Mouse (Mus musculus): ENCODE results near the gene Shmt1. TPM values are rescaled to one million over a fixed set of nuclear protein-coding genes. Genes with fewer than 3 reads are reported as not detected.
"Not testable (repeated sequence)": the region's sequence is repeated elsewhere in the genome, so short reads cannot be mapped to it uniquely, and the experiment has no call there.

Shmt1 gene
- polyA plus RNA-seq (2015; fragmentation: Nextera tagmentation; extraction: Ambion mirVana), result 35.7 and 42.0 TPM in 2 replicates

DNA sequence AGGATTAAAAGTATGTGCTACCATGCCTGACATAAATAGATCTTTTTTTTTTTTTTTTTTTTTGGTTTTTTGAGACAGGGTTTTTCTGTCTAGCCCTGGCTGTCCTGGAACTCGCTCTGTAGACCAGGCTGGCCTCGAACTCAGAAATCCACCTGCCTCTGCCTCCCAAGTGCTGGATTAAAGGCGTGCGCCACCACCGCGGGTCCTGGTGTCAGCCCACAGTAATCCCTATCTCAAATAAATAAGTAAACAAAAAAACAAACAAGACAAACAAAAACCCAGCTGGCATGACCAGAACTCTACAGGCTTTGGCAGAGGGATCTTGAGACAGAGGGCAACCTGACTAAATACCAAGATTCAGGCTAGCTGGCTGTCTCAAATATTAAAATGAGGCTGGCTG lies at the start of gene Shmt1:
Gene Shmt1 (minus strand): TSS at position 101 of the 400 bp plus-strand sequence.
- H3K36me3 ChIP-seq; ATAC-seq (replicated peaks; ENCODE audit: insufficient number of reproducible peaks, insufficient read depth, low FRiP score, low read depth); H3K27me3 ChIP-seq; H3K9me3 ChIP-seq (replicated peaks): not testable (repeated sequence)
- 27% methylated on average over 6 of the region's 6 CpGs for WGBS
- Histone ChIP-seq H3K4me3 (peak within 1 kb of the TSS; percentile 61), H3K9ac (peak within 1 kb of the TSS; percentile 49), H3K4me2 (peak within 1 kb of the TSS; percentile 94), H3K27ac (peak within 1 kb of the TSS; percentile 49; the same call in 1 of the 2 replicates), H3K4me1 (replicated peaks) (peaks cover 29% of the 10 kb centered on the region)

- Histone ChIP-seq H3K9ac (no peak overlapping the region), H3K4me3 (no peak overlapping the region), H3K4me1 (replicated peaks) (no peaks in the 10 kb centered on the region), H3K36me3 (peaks cover 29% of the 10 kb centered on the region), H3K9me3 (replicated peaks) (no peaks in the 10 kb centered on the region), H3K27ac (no peak overlapping the region), H3K27me3 (no peaks in the 10 kb centered on the region), H3K4me2 (no peak overlapping the region)
- WGBS, result 49% methylated on average over 3 of the region's 3 CpGs
- ATAC-seq (replicated peaks; ENCODE audit: insufficient number of reproducible peaks, insufficient read depth, low FRiP score, low read depth), result no peak
Observed at GRCm38 (mm10) chr11:60856587-60856986, 45.1 kb upstream of the Shmt1 start.

- H3K9me3 ChIP-seq (replicated peaks), result no peaks in the 10 kb centered on the region
- H3K9ac ChIP-seq, result no peak overlapping the region
- no peak for ATAC-seq (replicated peaks; ENCODE audit: insufficient number of reproducible peaks, insufficient read depth, low FRiP score, low read depth)
- WGBS, result 77% methylated on average over 5 of the region's 5 CpGs
- no peak overlapping the region for H3K4me3 ChIP-seq
- peaks cover 13% of the 10 kb centered on the region; the same call in 1 of the 2 replicates for H3K36me3 ChIP-seq
- no peak overlapping the region for H3K4me2 ChIP-seq
- no peaks in the 10 kb centered on the region for H3K27me3 ChIP-seq
- H3K27ac ChIP-seq, result no peak overlapping the region
- H3K4me1 ChIP-seq (replicated peaks), result no peaks in the 10 kb centered on the region
Observed at GRCm38 (mm10) chr11:60845415-60845814, 33.9 kb upstream of the Shmt1 start.

DNA sequence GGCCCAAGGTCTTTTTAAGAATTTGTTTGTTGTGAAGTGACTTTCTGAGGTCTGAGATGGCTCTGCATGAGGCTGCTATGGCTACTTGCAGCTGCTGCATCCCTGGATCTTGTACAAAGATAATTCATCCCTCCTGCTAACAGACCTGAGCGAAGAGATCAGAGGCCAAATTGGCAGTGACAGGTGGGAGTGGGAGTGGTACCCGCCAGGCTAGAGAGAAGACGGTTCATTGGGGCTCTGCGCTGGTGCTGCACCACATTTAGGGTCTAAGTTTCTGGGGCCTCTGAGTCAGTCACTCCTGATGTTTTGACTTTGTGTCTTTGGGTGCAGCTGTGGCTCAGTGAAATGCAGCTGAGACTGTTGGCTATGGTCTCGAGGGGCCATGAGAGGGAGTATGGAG lies 31.9 kb upstream of the Shmt1 start:
- no peak overlapping the region for H3K27ac ChIP-seq
- H3K36me3 ChIP-seq, result peaks cover 9% of the 10 kb centered on the region; the same call in 1 of the 2 replicates
- H3K4me2 ChIP-seq, result no peak overlapping the region
- H3K9me3 ChIP-seq (replicated peaks), result no peaks in the 10 kb centered on the region
- WGBS, result 84% methylated on average over 5 of the region's 5 CpGs
- no peak for ATAC-seq (replicated peaks; ENCODE audit: insufficient number of reproducible peaks, insufficient read depth, low FRiP score, low read depth)
- no peaks in the 10 kb centered on the region for H3K4me1 ChIP-seq (replicated peaks)
- no peak overlapping the region for H3K9ac ChIP-seq
- no peaks in the 10 kb centered on the region for H3K27me3 ChIP-seq
- no peak overlapping the region for H3K4me3 ChIP-seq

DNA sequence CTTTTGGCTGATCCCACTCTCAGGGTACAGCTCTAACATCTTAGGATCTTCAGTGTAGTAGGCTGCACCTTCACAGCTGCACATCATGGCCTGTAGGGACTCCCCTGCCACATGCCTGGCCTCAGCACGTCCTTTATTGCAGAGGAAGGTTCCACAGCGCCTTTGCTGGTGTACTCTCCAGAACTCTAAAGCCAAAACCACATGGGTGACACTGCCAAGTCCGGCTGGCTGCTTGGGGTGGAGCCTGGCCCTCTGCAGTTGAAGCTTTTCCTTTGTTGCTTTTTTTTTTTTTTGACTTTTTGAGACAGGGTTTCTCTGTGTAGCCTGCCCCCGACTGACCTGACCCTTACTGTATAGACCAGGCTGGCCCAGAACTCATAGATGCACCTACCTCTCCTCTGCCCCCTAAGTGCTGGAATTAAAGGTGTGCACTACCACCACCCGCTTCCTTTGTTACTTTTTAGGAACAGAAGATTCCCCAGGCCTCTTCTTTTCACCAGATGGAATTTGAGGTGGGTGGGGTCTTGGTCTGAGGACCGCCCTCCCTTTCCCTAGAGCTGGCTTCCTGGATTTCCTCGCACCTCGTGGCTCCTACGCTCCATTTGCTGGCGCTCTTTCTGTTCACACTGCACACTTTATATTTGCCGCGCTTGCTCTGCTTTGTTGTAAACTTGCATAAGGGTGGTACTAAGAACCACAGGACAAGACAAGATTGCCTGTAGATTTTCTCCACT lies 30.1 kb upstream of the Shmt1 start:
- no peak overlapping the region for H3K4me3 ChIP-seq
- H3K9ac ChIP-seq, result no peak overlapping the region
- no peak for ATAC-seq (replicated peaks; ENCODE audit: insufficient number of reproducible peaks, insufficient read depth, low FRiP score, low read depth)
- no peaks in the 10 kb centered on the region for H3K9me3 ChIP-seq (replicated peaks)
- no peaks in the 10 kb centered on the region for H3K4me1 ChIP-seq (replicated peaks)
- peaks cover 8% of the 10 kb centered on the region; the same call in 1 of the 2 replicates for H3K36me3 ChIP-seq
- no peak overlapping the region for H3K27ac ChIP-seq
- WGBS, result 79% methylated on average over 12 of the region's 12 CpGs
- no peak overlapping the region for H3K4me2 ChIP-seq
- H3K27me3 ChIP-seq, result no peaks in the 10 kb centered on the region

DNA sequence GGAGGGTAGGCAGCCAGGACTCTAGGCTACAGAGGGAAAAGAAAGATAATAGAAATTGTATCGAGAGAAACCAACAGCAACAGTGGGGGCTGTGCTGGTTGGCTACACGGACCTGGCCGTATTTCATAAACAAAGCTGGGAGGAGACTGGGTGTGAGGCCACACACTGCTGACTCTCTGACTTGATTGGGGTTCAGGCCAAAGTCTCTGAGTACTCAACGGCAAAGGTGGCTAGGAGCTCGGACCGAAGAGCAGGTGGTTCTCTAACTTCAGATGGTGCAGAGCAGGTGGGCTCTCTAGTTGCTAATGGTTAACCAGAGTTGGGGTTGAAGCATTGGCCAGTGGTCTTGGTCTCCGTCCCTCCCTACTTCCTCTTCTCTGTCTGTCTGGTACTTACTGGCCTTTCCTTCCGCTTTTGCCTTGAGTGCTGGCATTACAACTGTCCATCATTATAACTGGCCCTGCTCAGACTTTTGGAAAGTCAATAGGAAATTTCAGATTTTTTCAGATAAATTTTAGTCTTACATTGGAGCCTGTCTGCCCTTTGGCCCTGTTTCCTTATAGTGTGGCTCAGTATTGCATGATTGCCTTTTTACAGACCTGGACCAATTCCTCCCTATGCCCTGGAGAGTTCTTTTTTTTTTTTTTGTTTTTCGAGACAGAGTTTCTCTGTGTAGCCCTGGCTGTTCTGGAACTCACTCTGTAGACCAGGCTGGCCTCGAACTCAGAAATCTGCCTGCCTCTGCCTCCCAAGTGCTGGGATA lies 26.3 kb upstream of the Shmt1 start:
- Histone ChIP-seq H3K9ac (no peak overlapping the region), H3K9me3 (replicated peaks) (no peaks in the 10 kb centered on the region), H3K36me3 (no peaks in the 10 kb centered on the region), H3K4me2 (no peak overlapping the region), H3K27me3 (no peaks in the 10 kb centered on the region), H3K4me1 (replicated peaks) (no peaks in the 10 kb centered on the region), H3K27ac (no peak overlapping the region), H3K4me3 (no peak overlapping the region)
- no peak for ATAC-seq (replicated peaks; ENCODE audit: insufficient number of reproducible peaks, insufficient read depth, low FRiP score, low read depth)
- 87% methylated on average over 10 of the region's 10 CpGs for WGBS

- H3K9me3 ChIP-seq (replicated peaks), result no peaks in the 10 kb centered on the region
- H3K36me3 ChIP-seq, result no peaks in the 10 kb centered on the region
- no peak overlapping the region for H3K4me2 ChIP-seq
- H3K27ac ChIP-seq, result no peak overlapping the region
- H3K4me1 ChIP-seq (replicated peaks), result no peaks in the 10 kb centered on the region
- H3K9ac ChIP-seq, result no peak overlapping the region
- WGBS, result 95% methylated on average over 6 of the region's 6 CpGs
- H3K27me3 ChIP-seq, result no peaks in the 10 kb centered on the region
- H3K4me3 ChIP-seq, result no peak overlapping the region
- no peak for ATAC-seq (replicated peaks; ENCODE audit: insufficient number of reproducible peaks, insufficient read depth, low FRiP score, low read depth)
Observed at GRCm38 (mm10) chr11:60836897-60837296, 25.4 kb upstream of the Shmt1 start.

DNA sequence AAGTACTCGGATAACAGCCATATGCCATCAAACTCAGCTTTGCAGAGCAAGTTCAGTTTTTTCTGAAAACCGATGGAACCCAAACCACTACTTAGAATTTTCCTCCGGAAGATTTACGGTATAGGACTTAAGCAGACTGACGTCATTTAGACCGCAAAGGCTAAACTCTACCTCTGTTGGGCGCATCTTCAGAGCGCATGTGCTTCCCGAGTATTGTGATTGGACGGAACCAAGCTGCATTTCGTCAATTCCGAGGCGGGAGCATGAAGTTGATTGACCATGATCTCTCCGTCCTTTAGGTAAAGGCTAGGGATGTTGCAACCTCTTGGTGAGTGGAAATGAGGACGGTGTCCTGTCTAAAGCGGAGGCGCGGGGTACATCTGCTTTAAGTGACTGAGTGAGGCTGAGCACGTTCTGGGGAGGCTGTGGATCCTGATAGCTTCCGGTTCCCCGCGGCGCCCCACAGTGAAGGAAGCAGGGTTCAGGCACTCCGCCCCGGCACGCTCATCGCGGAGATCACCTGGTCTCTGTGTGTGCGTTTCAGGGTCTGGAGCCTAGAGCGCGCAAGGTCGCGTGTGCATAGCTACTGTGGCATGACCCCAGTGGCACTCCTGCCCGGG lies 19.0 kb upstream of the Shmt1 start, which contains the start of gene Dhrs7b:
Gene Dhrs7b (plus strand): TSS at position 199 of the 620 bp plus-strand sequence.
- peak; percentile 96 for ATAC-seq (replicated peaks; ENCODE audit: insufficient number of reproducible peaks, insufficient read depth, low FRiP score, low read depth)
- Histone ChIP-seq H3K27me3 (no peaks in the 10 kb centered on the region), H3K4me2 (peak within 1 kb of the TSS; percentile 84)

GRCm38 (mm10) chr11:60828903-60829302 lies 17.4 kb upstream of the Shmt1 start:
- H3K4me2 ChIP-seq, result no peak overlapping the region
- H3K9ac ChIP-seq, result no peak overlapping the region
- peaks cover 8% of the 10 kb centered on the region for H3K4me1 ChIP-seq (replicated peaks)
- H3K4me3 ChIP-seq, result no peak overlapping the region
- H3K9me3 ChIP-seq (replicated peaks), result no peaks in the 10 kb centered on the region
- WGBS, result 24% methylated on average over 2 of the region's 2 CpGs
- no peak for ATAC-seq (replicated peaks; ENCODE audit: insufficient number of reproducible peaks, insufficient read depth, low FRiP score, low read depth)
- H3K36me3 ChIP-seq, result no peaks in the 10 kb centered on the region
- no peaks in the 10 kb centered on the region for H3K27me3 ChIP-seq
- no peak overlapping the region for H3K27ac ChIP-seq

More for the DNA sequence above, 19.0 kb upstream of the Shmt1 start, which contains the start of gene Dhrs7b:
- Histone ChIP-seq H3K27ac (peak within 1 kb of the TSS; percentile 81), H3K4me1 (replicated peaks) (peaks cover 8% of the 10 kb centered on the region), H3K9me3 (replicated peaks) (no peaks in the 10 kb centered on the region), H3K9ac (peak within 1 kb of the TSS; percentile 79), H3K36me3 (no peaks in the 10 kb centered on the region), H3K4me3 (peak within 1 kb of the TSS; percentile 93)
- under 1% methylated on average over 34 of the region's 34 CpGs for WGBS

- Histone ChIP-seq H3K27ac (no peak overlapping the region), H3K9me3 (replicated peaks) (no peaks in the 10 kb centered on the region), H3K4me3 (no peak overlapping the region), H3K36me3 (no peaks in the 10 kb centered on the region), H3K9ac (no peak overlapping the region), H3K4me2 (no peak overlapping the region), H3K27me3 (no peaks in the 10 kb centered on the region), H3K4me1 (replicated peaks) (peaks cover 8% of the 10 kb centered on the region)
- WGBS, result 54% methylated on average over 4 of the region's 4 CpGs
- no peak for ATAC-seq (replicated peaks; ENCODE audit: insufficient number of reproducible peaks, insufficient read depth, low FRiP score, low read depth)
Observed at GRCm38 (mm10) chr11:60827241-60827945, 15.9 kb upstream of the Shmt1 start.

- Histone ChIP-seq H3K9me3 (replicated peaks) (no peaks in the 10 kb centered on the region), H3K36me3 (no peaks in the 10 kb centered on the region), H3K27ac (no peak overlapping the region), H3K4me1 (replicated peaks) (peaks cover 8% of the 10 kb centered on the region), H3K9ac (no peak overlapping the region), H3K4me3 (no peak overlapping the region), H3K4me2 (no peak overlapping the region), H3K27me3 (no peaks in the 10 kb centered on the region)
- WGBS, result 42% methylated on average over 1 of the region's 1 CpGs
- ATAC-seq (replicated peaks; ENCODE audit: insufficient number of reproducible peaks, insufficient read depth, low FRiP score, low read depth), result no peak
Observed at GRCm38 (mm10) chr11:60826700-60827099, 15.2 kb upstream of the Shmt1 start.

Data from heart, embryonic 15.5 days (tissue).